Mouse (Mus musculus) CH12.LX (cell line): Measurements from ENCODE around the gene Siae.

Source experiments
- BHLHE40 ChIP-seq: IDR thresholded peaks from 2 replicates; pipeline ENCODE4 v1.6.1; 2011; ENCODE audit warnings: mild to moderate bottlenecking, low read depth, low read length, improper control_type of control experiment
- CHD2 ChIP-seq: IDR thresholded peaks from 2 replicates; pipeline ENCODE4 v1.6.1; 2011; ENCODE audit warnings: low read length, improper control_type of control experiment
- CTCF ChIP-seq, 2 experiments: IDR thresholded peaks in 1 of 2; conservative IDR thresholded peaks in 1 of 2; 2 replicates each; pipeline ENCODE4 v1.5.1; 2011 to 2012; ENCODE audit warnings: low read depth in 2 of 2, low read length in 2 of 2, improper control_type of control experiment in 1 of 2, inconsistent platforms in 1 of 2, mild to moderate bottlenecking in 1 of 2, moderate library complexity in 1 of 2
- E2F4 ChIP-seq: IDR thresholded peaks from 2 replicates; pipeline ENCODE4 v1.6.1; 2011; ENCODE audit warnings: low read depth, low read length, improper control_type of control experiment; ENCODE audit not compliant: insufficient replicate concordance
- EP300 ChIP-seq: IDR thresholded peaks from 2 replicates; pipeline ENCODE4 v1.6.1; 2011; ENCODE audit warnings: low read length, improper control_type of control experiment
- GABPA ChIP-seq: IDR thresholded peaks from 2 replicates; pipeline ENCODE4 v1.6.1; 2012; ENCODE audit warnings: low read depth, low read length, improper control_type of control experiment, inconsistent platforms; ENCODE audit not compliant: insufficient replicate concordance
- MAX ChIP-seq: IDR thresholded peaks from 2 replicates; pipeline ENCODE4 v1.6.1; 2011; ENCODE audit warnings: low read length, improper control_type of control experiment
- MYC ChIP-seq: IDR thresholded peaks from 2 replicates; pipeline ENCODE4 v1.6.1; 2011; ENCODE audit warnings: low read depth, mild to moderate bottlenecking, improper control_type of control experiment, low read length
- NELFE ChIP-seq: IDR thresholded peaks from 2 replicates; pipeline ENCODE4 v1.6.1; 2011; ENCODE audit warnings: low read depth, low read length, improper control_type of control experiment
- NRF1 ChIP-seq: IDR thresholded peaks from 2 replicates; pipeline ENCODE4 v1.6.1; 2014; ENCODE audit warnings: low read depth, mild to moderate bottlenecking, inconsistent platforms, low read length, improper control_type of control experiment, moderate library complexity
- POLR2A ChIP-seq: IDR thresholded peaks from 2 replicates; pipeline ENCODE4 v1.6.1; 2011; ENCODE audit warnings: low read depth, mild to moderate bottlenecking, improper control_type of control experiment, low read length
- SIN3A ChIP-seq: IDR thresholded peaks from 2 replicates; pipeline ENCODE4 v1.6.1; 2012; ENCODE audit warnings: low read length, improper control_type of control experiment, inconsistent platforms
- USF2 ChIP-seq: conservative IDR thresholded peaks from 2 replicates; pipeline ENCODE4 v1.6.1; 2011; ENCODE audit warnings: low read depth, low read length, improper control_type of control experiment

GRCm38 (mm10) chr9:37653836-37654235 lies 98.3 kb downstream of the Siae start:
- no peak for TF ChIP-seq USF2
- no peak for TF ChIP-seq CTCF (conservative IDR thresholded peaks at IDR 0.05 in 1 of 2, IDR thresholded peaks at IDR 0.05 in 1 of 2; ENCODE audit: low read depth in 2 of 2, low read length in 2 of 2)
- TF ChIP-seq NRF1, result no peak
- no peak for TF ChIP-seq SIN3A
- TF ChIP-seq POLR2A, result no peak
- no peak for TF ChIP-seq CHD2
- TF ChIP-seq EP300, result no peak
- TF ChIP-seq MAX, result no peak
- TF ChIP-seq BHLHE40, result no peak
- TF ChIP-seq NELFE, result no peak
- TF ChIP-seq GABPA, result no peak
- TF ChIP-seq E2F4, result no peak
- no peak for TF ChIP-seq MYC
